Mouse (Mus musculus) common myeloid progenitor, adult 5-6 weeks (primary cell): ENCODE measurements around the gene Lenep. TPM values are rescaled to one million over a fixed set of nuclear protein-coding genes. Genes with fewer than 3 reads are reported as not detected.
A peak's percentile ranks its signal among the peaks of the same experiment; 100 is the strongest.

ENCODE experiments used
- ATAC-seq: replicated peaks from 2 replicates; pipeline ENCODE4 v1.8.0; 2016; ENCODE audit warnings: low read depth, mild to moderate bottlenecking, moderate TSS enrichment, inconsistent platforms; ENCODE audit not compliant: poor library complexity, severe bottlenecking
- total RNA-seq: library from RNA; stranded (forward); fragments of 200-1000, 187-1606 nt; gene quantifications from 2 replicates; pipeline ENCODE4 v1.2.3, GENCODE M21; 2017

Gene Lenep
- total RNA-seq, 1 experiment from 2014 or later, result not detected

DNA sequence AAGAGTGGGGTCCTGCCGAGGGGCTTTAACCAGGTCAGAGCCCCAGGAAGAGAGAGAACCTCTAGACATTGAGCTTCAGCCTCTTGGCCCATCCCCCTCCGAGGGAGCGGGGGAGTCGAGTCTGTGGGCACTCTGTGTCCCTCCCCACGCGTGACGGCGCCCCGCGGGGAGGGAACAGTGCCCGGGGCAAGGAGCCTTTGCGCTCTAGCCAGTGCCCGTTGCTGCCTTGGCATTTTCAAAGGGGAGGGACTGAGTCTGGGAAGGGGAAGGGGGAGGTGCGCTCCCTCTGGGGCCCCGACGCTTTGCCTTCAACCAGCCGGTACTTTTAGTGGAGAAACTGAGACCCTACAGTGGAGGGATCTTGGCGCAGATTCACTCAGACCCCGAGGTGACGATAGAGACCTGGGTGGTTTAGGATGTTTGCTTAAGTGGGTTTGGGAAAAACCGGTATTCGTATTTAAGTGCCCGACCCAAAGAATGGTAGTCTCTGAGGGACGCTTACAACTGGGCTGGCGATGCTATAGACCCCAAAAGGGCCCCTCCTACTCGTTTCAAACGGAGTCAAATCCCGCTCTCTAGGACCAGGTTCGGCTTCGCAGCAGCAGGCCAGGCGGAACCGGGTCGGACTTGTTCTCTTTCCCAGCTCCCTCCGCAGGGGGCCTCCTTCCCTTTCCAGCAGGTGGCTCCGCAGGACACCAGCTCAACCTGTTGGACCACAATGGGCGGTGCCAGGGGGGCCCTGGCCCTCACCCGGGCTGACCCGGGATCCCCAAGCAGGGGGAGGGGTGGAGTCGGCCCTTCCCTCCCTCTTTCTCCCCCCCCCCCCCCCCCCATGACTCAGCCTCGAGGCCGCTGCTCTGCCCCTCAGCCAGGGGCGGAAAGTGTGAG, 8.3 kb downstream of the Lenep start, which contains the start of gene Zbtb7b:
Zbtb7b (minus strand) TSS at position 771 of the 888 bp plus-strand sequence.
- ATAC-seq, result peak; percentile 62

DNA sequence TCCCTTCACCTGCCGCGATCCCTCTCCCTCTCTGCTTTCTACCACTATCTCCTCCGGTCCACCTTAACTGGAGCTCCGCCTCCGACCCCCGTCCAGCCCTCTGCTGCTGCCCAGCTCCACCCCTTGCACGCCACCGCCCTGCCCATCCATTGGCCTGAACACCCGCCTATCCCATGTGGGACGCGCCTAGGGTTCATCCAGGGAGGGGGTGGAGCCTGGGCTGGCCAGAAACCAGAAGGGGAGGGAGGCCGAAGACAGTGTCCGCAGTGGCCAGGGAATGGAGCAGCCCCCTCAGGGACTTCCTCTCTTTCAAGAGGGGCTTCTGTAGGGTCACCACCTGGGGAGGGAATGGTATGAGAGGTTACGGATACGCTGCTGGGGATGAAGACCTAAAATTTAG, 9.0 kb downstream of the Lenep start:
- ATAC-seq, result peak; percentile 79

DNA sequence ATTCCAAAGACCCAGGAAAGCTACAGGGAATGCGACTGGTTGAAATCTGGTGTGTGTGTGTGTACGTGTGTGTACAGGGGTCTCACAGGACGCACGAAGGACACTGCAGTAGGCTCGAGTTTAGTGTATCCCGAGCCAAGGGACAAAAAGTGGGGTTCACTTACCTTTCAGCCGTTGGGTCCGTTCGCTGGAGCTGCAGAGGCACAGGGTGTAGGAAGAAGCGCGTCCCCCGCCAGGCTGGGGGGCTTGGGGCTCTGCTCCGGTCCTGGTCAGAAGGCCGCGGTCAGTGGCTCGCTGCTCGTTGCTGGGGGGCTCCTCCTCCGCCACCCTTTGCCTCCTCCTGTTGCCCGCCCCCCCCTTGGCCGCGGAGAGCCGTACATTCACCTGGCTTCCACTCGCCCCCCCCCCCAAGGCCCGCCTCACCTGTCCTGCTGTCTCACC, 9.7 kb downstream of the Lenep start:
- ATAC-seq, result no peak

DNA sequence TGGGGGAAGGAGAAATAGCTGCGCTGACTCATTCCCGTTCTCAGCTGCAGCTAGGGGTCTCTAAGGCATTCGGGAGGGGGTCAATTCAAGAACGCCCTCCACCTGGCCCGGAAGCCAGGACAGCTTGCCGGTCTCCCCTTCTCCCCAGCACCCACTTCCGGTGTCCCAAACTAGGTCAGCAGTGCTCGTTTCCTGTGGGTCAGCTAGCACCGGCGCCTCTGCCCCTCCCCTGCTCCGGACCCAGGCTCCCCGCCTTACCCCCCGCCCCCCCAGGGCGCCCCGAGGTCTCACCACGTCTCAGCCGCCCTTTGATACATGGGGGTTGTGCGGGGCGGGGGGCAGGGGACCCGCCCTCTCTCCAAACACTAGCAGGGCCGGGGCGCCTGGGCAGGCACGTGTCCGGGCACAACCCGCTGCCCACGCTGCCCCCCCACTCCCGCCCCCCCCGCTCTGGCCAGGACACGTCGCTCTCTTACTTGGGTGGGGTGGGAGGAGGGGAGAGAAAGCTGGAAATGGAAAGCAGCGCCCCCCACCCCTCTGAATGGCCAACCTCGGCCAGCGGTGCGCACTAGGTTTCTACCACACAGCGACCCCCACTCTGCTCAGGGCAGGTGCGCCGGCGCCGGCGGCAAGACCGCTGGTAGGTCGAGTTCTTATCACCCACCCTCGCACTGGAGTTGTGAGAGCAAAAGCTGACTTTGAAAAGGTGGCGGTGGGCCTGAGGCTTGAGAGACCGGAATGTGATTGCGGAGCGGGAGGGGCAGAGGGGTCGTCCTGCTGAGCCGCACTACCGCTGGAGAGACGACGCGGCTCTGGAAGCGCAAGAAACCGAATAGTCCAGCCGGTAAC, 10.7 kb downstream of the Lenep start:
- no peak for ATAC-seq

DNA sequence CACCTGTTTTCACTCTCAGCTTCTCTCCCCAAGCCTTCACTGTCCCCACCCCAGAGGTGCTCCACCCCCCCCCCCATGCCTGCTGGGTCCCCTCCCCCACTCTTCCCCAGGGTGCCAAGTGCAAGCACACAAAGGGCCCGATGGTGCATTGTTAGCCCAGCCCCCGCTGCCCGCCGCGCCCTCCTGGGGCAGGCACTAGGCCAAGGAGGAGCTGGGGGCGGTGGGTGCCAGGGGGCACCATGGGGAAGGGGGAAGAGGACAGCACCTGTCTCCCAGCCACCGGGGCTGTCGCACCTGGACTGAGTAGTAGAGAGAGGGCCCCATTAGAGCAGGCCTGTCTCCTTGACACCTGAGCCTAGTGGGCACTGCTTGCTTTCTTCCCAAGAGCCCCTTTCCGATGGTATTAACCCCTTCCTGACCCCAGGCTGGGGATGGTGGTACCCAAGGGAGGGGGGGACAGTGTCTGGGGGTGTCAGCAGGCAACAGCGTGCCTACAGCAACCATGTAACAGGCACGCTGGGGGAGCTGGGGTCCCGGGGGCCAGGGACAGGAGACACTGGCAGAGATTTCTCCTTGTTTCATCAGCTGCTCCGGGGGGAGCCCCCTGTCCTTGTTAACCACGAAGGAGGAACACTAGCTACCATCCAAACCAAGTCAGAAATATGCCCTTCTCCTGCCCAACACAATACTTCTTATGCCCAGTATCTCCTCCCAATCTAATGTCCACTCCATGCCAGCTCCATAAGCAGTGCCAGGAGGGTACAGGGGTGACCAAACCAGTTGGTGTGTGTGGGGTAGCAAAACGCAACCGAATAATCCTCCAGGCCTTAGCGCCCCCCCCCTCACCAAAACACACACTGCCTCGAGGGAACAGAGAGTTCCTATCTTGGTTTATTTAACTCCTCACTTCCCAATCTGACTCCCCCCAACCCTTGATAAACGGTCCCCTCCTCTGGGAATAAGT, 11.6 kb downstream of the Lenep start:
- ATAC-seq, result no peak

DNA sequence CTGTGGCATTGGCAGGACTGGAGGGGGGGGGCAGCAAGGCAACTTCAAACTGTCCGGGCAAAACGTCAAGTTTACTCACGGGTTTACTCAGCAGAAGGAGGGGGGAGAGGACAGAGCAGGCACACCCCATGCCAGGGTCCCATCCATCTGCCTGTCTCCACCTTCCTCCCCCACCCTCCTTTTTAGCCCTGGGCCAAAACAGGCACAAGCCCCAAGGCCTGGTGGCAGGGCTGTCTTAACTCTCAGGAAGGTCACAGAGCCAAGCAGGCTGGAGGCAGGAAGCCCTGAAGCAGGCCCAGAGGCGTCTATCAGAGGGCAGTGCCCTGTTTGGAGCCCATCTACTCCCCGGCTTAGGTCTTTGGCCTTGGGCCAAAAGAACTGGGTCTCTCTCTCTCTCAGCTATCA, 12.5 kb downstream of the Lenep start:
- ATAC-seq, result no peak

DNA sequence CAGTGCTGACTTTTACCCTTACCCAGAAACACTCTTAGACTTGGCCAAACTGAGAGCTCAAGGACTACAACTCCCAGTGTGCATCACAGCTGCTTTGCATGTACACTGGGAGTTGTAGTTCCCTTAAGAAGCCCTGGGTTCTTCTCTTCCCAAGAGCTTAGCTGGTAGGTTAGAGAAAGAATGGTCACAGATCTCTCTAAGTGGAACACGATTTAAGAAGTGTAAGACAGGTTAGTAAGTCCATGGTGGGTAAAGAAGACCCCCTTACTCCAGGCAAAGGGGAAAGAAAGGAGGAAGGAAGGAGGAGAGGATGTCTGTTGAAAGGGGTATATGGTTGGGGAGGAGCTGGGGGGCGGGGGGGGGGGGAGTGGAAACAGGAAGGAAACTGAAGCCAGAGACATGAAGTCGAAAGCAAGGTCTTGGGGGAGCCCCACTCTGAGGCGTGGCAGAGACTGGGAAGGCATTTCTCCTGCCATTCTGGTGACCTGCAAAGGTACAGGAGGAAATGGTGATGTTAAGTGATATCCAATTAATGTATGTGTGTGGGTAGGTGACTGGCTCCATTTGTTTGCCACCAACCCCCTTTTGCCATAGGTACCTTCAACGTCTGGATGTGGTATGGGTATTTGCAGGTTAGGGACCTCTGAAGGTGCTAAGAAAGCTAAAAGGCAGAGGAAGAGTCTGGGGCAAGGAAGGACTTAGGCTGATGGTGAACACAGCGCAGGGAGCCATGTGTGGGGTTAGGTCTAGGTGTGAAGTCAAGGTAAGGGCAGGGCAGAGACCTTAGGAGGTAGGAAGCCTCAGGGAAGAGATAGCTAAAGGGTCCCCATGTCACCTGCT, 13.5 kb downstream of the Lenep start:
- no peak for ATAC-seq

DNA sequence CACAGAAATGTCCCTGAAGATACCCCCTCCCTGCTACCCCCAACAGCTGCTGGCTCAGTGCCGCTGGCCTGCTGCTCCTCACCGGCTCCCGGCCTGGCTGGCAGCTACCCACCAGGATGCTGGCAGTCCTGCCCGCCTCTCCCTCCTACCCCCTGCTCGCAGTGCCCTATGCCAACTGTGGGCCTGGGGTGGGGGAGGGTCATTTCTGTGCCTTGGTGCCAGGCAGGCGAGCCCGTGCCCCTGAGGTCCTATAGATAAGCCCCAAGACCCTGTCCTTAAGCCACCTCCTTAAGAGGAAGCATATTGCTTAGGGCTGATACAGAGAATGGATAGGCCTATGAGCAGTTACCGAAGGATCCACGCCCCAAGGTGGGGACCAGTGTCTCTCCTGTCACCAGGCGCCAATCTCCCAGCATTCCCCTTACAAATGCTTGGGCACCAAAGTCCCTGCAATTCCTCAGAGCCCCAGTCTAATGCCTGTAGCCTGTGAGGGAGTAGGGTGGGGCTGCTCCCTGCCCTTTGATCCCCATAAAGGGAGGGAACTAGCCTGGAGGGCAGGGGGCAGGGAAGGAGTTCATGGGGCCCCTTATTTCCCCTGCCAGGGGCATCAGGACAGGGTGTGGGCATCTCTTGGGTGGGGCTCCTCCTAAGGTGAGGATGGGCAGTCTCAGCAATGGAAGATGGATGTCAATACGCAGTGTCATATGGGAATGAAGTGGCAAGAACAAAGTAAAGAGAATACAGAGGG, 14.3 kb downstream of the Lenep start:
- ATAC-seq, result peak; percentile 20; the same call in 1 of the 2 replicates

DNA sequence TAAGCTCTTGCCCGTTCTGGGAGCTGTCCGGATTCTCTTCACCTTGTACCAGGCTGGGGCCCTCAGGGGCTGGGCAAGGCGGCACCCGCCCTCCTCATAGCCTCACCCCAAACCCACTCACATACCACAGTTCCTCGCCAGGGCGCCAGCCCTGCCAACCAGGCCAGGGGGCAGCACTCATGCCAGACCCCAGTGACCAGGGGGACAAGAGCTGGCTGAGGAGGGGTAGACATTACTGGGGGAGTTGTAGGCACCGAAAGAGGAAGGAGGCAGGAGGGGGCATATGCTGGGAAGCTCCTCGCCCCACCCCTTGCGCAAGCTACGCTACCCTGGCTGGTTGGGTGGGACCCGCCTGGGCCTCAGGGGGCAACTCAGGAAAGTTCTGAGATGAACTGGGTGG, 15.0 kb downstream of the Lenep start:
- ATAC-seq, result peak; percentile 31

DNA sequence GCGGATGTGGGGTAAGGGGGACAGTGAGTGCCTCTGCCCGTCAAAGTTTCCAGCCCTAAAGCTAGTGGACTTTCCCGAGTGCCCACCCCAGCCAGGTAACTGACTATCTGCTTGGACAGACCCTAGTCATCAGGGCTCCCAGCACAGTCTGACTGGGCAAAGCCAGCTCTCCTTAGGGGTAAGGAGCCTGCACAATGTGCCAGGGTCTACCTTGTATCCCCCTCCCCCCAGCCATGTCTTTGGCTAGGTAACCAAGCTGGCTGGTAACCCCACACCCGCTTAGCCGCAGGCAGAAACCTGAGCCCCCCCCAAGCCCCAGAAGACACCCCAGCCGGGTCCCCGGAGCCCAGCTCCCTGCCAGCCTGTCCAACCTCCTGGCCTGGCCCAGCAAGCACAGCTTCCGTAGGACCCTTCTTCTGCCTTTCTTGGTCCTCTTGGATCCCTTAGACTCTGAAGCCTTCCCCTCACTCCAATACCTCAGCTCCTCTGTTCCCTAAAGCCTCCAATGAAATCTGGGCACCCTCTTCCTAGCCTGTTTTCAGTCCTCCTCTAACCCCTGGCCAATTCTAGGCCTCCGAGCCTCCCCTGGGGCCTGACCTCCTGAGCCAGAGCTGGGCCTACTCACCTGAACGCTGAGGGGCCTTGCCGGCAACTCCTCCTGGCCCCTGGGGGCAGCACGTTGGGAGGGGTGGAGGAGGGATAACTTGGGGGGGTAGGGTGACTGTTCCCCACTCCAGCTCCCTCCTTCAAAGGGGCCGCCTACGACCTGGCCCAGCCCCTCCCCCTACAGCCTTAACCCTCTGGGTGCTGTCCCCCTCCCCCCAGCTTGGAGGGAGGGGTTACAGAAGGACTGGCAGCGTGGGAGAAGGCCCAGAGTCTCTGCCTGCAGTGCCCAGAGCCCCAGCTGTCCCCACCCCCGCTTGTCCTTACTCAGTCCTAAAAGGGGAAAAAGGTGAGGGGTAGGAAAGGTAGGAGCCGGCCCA, 15.9 kb downstream of the Lenep start:
- no peak for ATAC-seq

DNA sequence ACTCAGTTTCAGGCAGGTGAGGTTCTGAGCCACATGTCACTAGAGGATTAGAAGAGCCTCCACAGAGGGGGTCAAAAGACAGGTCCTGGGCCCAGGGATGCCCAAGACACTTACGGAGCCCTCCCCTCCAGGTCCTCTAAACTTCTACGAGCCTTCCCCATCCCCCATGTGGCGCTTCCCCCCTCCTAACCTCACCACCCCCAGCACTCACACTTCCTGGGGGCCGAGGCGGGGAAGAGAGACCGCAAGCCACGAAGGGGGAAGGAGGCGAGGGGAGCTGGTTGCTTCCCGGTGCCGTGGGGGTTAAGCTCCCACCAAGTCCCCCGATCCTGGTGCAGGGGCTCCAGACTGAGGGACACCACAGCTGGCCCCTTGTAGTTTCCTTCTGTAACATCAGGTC, 17.1 kb downstream of the Lenep start:
- no peak; the same call in 1 of the 2 replicates for ATAC-seq

DNA sequence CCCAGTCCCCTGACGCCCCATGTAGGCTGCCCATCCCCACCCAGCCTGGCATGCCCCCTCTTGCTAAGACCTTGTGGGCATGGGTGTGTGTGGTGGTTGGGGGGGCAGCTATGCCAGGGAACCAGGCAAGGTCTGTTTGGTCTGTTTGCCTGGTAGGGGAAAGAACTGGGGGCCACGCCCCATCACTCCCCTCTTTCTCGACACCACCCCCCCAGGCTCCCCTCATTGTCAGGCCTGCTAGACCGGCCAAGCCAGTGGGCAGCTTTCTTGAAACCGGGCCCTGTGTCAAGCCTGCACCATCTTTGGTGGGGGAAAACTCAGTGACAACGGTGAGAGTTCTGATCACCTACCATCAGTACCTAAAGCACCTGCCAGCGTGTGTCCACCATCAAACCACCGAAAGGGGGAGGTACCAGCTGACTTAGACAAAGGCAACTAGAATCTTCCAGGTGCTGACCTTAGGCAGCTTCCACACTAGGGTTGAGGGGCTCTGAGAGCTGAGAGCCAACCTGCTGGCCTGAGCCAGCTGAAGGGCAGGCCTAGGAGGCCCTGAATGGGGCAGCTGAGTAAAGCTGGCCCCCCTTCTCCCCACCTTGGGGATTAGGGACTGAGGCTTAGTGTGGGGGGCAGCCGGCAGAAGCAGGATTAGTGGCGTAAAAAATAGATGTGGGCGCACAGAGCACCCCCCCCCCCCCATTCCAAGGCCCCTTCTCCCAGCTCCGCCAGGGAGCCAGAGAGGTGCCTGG, 18.1 kb downstream of the Lenep start:
- no peak for ATAC-seq

DNA sequence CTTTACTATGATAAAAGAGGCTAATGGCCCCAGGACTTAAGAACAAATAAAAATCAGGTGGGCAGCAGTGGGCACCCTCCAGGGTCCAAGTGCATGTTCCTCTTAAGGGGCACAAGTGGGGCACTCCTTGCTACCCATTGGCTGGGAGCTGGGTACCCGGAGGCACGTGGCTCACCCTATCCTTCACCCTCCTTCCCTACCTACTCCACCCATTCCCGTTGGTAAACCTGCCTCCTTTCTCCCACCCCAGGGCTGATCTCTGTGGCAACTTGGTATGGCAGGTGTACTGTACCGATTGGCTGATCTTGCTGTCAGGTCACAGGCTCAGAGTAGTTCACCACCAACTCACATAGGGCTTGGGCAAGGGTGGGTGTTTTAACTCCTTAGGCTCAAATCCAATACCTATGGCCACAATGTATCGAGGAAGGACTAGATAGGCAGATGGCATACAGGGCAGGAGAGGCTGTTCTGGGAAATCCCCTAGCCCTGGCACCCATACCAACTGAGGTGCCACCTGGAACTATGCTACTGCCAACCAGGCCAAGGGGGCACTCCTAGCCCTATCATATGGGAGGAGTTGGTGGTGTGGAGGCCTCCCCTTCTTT, 18.8 kb downstream of the Lenep start:
- ATAC-seq, result no peak

DNA sequence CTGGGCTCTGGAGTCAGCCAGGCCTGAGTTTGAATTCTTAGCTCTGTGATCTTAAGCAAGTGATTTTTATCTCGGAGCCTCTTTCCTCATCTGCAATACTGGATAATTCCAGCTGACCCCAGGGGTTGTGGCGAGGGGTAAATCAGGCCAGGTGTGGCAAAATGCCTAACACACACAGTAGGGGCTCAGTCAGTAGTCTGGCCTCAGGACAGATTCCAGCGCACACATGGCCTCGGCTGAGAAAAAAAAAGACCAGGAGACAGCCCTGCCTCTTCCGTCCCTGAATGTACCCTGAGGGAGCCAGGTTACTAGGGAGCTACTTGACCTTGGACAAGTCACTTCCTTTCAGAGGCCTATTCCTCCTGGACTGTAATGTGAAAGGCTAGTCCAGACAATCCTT, 19.6 kb downstream of the Lenep start:
- no peak for ATAC-seq

DNA sequence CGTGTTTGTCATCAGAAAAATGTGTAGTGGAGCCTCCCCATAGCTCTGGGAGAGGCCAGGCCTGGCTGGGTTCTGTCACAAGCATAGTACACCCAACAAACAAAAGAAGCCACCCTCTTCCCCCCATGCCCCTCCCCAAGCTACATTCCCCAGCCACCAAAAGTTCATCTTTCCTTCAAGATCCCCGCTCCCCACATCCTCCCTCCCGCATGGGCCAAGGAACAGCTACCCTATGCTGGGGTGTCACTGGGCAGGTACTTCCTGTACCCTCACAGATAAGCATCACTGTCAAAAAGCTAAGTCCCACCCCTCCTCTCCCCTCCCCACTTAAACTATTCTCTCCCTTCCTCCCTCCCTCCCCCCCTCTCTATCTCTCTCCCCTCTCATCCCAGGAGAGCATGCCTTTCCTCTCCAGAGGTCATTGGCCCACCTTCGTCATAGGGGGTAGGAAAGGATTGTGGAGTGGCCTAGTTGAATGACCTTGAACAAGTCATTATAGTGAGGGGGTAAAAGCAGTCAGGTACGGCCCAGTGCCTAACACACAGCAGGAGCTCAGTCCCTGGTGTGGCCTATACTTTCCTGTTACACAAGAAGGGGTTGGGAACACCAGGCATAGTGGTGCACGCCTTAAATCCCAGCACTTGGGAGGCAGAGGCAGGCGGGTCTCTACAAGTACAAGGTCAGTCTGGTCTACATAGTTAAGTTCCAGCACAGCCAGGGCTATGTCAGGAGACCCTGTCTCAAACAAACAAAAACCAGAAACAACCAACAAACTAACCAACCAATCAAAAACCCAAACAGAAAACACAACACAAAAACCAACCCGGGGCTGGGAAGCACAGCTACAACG, 20.3 kb downstream of the Lenep start:
- ATAC-seq, result no peak
